Comparison of ENCODE assay signal across 17 mouse cellular contexts in genomic region chr2:53105408-53105807, GRCm38 (mm10).
DNase-seq lines count a peak whose midpoint lies in the region; ATAC-seq and TF ChIP-seq lines count a peak whose summit lies in the region.
"Had no signal": no experiment of that assay in that cellular context is flagged by ENCODE, and none has a peak within 500 bp of the region (broad histone marks: within the 10 kb centered on the region; RNA-seq: fewer than 3 reads in every experiment).

No protein-coding gene starts in this region.

- no peak overlapping the region for H3K4me2 ChIP-seq in forebrain, embryonic 14.5 days (ENCODE audit: low read length)
- no peak overlapping the region for H3K4me2 ChIP-seq in forebrain, embryonic 12.5 days
- H3K4me2 ChIP-seq in lung, embryonic 16.5 days (ENCODE audit: low read depth, low read length), result no peak overlapping the region
- no peak overlapping the region for H3K4me2 ChIP-seq in forebrain, postnatal 0 days (ENCODE audit: low read depth)
- H3K4me2 ChIP-seq in hindbrain, postnatal 0 days (ENCODE audit: low read depth, low read length), result no peak overlapping the region
- H3K4me2 ChIP-seq: heart, embryonic 13.5 days; hindbrain, embryonic 12.5 days had no signal

- peaks cover 69% of the 10 kb centered on the region for H3K36me3 ChIP-seq in forebrain, embryonic 14.5 days (ENCODE audit: control insufficient read depth, insufficient read depth, low read length)
- H3K36me3 ChIP-seq in forebrain, embryonic 12.5 days (replicated peaks), result peaks cover 61% of the 10 kb centered on the region
- no peaks in the 10 kb centered on the region for H3K36me3 ChIP-seq in lung, embryonic 16.5 days (ENCODE audit: control insufficient read depth, insufficient read depth, low read length)
- peaks cover 49% of the 10 kb centered on the region for H3K36me3 ChIP-seq in forebrain, postnatal 0 days (ENCODE audit: insufficient read depth)
- peaks cover 51% of the 10 kb centered on the region for H3K36me3 ChIP-seq in hindbrain, postnatal 0 days (ENCODE audit: insufficient read depth, low read length)

- H3K27ac ChIP-seq in forebrain, embryonic 14.5 days (ENCODE audit: low read depth, low read length), result peak overlapping the region; percentile 1; the same call in 1 of the 2 replicates
- no peak overlapping the region for H3K27ac ChIP-seq in forebrain, embryonic 12.5 days
- H3K27ac ChIP-seq in lung, embryonic 16.5 days (ENCODE audit: low read length), result no peak overlapping the region
- peak overlapping the region; percentile 40; the same call in 1 of the 2 replicates for H3K27ac ChIP-seq in forebrain, postnatal 0 days (ENCODE audit: low read depth, low read length)
- no peak overlapping the region for H3K27ac ChIP-seq in hindbrain, postnatal 0 days
- H3K27ac ChIP-seq: embryonic facial prominence, embryonic 10.5 days; heart, embryonic 13.5 days; hindbrain, embryonic 12.5 days had no signal

- no peak overlapping the region for H3K4me3 ChIP-seq in forebrain, embryonic 14.5 days (ENCODE audit: low read depth, low read length)
- no peak overlapping the region for H3K4me3 ChIP-seq in forebrain, embryonic 12.5 days (replicated peaks)
- H3K4me3 ChIP-seq in lung, embryonic 16.5 days (ENCODE audit: low read length), result no peak overlapping the region
- no peak overlapping the region for H3K4me3 ChIP-seq in lung, adult 2 months (replicated peaks; ENCODE audit: extremely low read depth, low read depth, low read length)
- no peak overlapping the region for H3K4me3 ChIP-seq in forebrain, postnatal 0 days (ENCODE audit: low read depth, low read length)
- no peak overlapping the region for H3K4me3 ChIP-seq in hindbrain, postnatal 0 days (ENCODE audit: low read length)
- H3K4me3 ChIP-seq: embryonic facial prominence, embryonic 10.5 days; heart, embryonic 13.5 days; hindbrain, embryonic 12.5 days had no signal

- no peaks in the 10 kb centered on the region for H3K9me3 ChIP-seq in forebrain, embryonic 14.5 days (replicated peaks; ENCODE audit: control insufficient read depth, low read length)
- no peaks in the 10 kb centered on the region for H3K9me3 ChIP-seq in forebrain, embryonic 12.5 days
- no peaks in the 10 kb centered on the region for H3K9me3 ChIP-seq in lung, embryonic 16.5 days (ENCODE audit: control insufficient read depth, low read length)
- H3K9me3 ChIP-seq in forebrain, postnatal 0 days (ENCODE audit: low read length), result no peaks in the 10 kb centered on the region
- no peaks in the 10 kb centered on the region for H3K9me3 ChIP-seq in hindbrain, postnatal 0 days (ENCODE audit: low read length)
- H3K9me3 ChIP-seq: embryonic facial prominence, embryonic 10.5 days; heart, embryonic 13.5 days; hindbrain, embryonic 12.5 days had no signal

- WGBS in forebrain, embryonic 14.5 days, result 93% methylated on average over 10 of the region's 10 CpGs
- WGBS in forebrain, embryonic 12.5 days, result 95% methylated on average over 10 of the region's 10 CpGs
- 81% methylated on average over 10 of the region's 10 CpGs for WGBS in lung, embryonic 16.5 days
- WGBS in lung, adult 2 months, result 63% methylated on average over 10 of the region's 10 CpGs
- 92% methylated on average over 10 of the region's 10 CpGs for WGBS in forebrain, postnatal 0 days
- WGBS in hindbrain, postnatal 0 days, result 95% methylated on average over 10 of the region's 10 CpGs

- H3K9ac ChIP-seq in forebrain, embryonic 14.5 days (ENCODE audit: low read length), result no peak overlapping the region
- H3K9ac ChIP-seq in forebrain, embryonic 12.5 days, result no peak overlapping the region
- H3K9ac ChIP-seq in lung, embryonic 16.5 days (ENCODE audit: low read length), result no peak overlapping the region
- H3K9ac ChIP-seq in forebrain, postnatal 0 days, result no peak overlapping the region
- H3K9ac ChIP-seq in hindbrain, postnatal 0 days (replicated peaks; ENCODE audit: low read length), result no peak overlapping the region
- H3K9ac ChIP-seq: heart, embryonic 13.5 days; hindbrain, embryonic 12.5 days had no signal

- ATAC-seq in forebrain, embryonic 14.5 days, result peak; percentile 2; the same call in 1 of the 2 replicates
- ATAC-seq in forebrain, embryonic 12.5 days (ENCODE audit: low FRiP score), result no peak
- peak; percentile 34; the same call in 1 of the 2 replicates for ATAC-seq in lung, embryonic 16.5 days (ENCODE audit: low read depth)
- ATAC-seq in forebrain, postnatal 0 days, result no peak
- ATAC-seq in hindbrain, postnatal 0 days, result no peak
- no peak for ATAC-seq in activated CD4-positive, CD25-positive, alpha-beta regulatory T cell, adult 4 months
- ATAC-seq: intestine, postnatal 0 days had no signal

- no peak for TF ChIP-seq POLR2A in lung, adult 2 months (IDR thresholded peaks at IDR 0.05; ENCODE audit: borderline replicate concordance, extremely low read depth, low read depth, low read length)

- H3K27me3 ChIP-seq in forebrain, embryonic 14.5 days (replicated peaks; ENCODE audit: control insufficient read depth, insufficient read depth, low read length), result no peaks in the 10 kb centered on the region
- no peaks in the 10 kb centered on the region for H3K27me3 ChIP-seq in forebrain, embryonic 12.5 days
- no peaks in the 10 kb centered on the region for H3K27me3 ChIP-seq in lung, embryonic 16.5 days (ENCODE audit: control insufficient read depth, insufficient read depth, low read depth, low read length)
- no peaks in the 10 kb centered on the region for H3K27me3 ChIP-seq in forebrain, postnatal 0 days (ENCODE audit: insufficient read depth, low read length)
- no peaks in the 10 kb centered on the region for H3K27me3 ChIP-seq in hindbrain, postnatal 0 days (ENCODE audit: insufficient read depth, low read length)
- H3K27me3 ChIP-seq: heart, embryonic 13.5 days; hindbrain, embryonic 12.5 days had no signal

- no peak for DNase-seq in forebrain, embryonic 14.5 days (ENCODE audit: low spot score)
- no peak for DNase-seq in lung, adult 2 months
- no peak for DNase-seq in forebrain, postnatal 0 days
- peak; percentile 12 to 44 for DNase-seq in lung, postnatal 4 days
- DNase-seq in hindbrain, postnatal 0 days (ENCODE audit: low spot score), result no peak
- DNase-seq: adrenal gland, postnatal 25 days; cerebellum, adult 2 months; cerebellum, postnatal 10 days; gastrocnemius, postnatal 14 days; heart, postnatal 4 days had no signal

- no peaks in the 10 kb centered on the region for H3K4me1 ChIP-seq in forebrain, embryonic 14.5 days (ENCODE audit: control insufficient read depth, insufficient read depth, low read length)
- no peaks in the 10 kb centered on the region for H3K4me1 ChIP-seq in forebrain, embryonic 12.5 days
- no peaks in the 10 kb centered on the region for H3K4me1 ChIP-seq in lung, embryonic 16.5 days (replicated peaks; ENCODE audit: control insufficient read depth, insufficient read depth, low read length)
- no peaks in the 10 kb centered on the region for H3K4me1 ChIP-seq in lung, adult 2 months (ENCODE audit: control insufficient read depth, insufficient read depth, low read length)
- no peaks in the 10 kb centered on the region for H3K4me1 ChIP-seq in forebrain, postnatal 0 days (ENCODE audit: insufficient read depth)
- H3K4me1 ChIP-seq in hindbrain, postnatal 0 days (ENCODE audit: insufficient read depth, low read length), result no peaks in the 10 kb centered on the region; the same call in 1 of the 2 replicates
- H3K4me1 ChIP-seq: embryonic facial prominence, embryonic 10.5 days; heart, embryonic 13.5 days; hindbrain, embryonic 12.5 days had no signal

- no peak for TF ChIP-seq CTCF in lung, adult 2 months (IDR thresholded peaks at IDR 0.05; ENCODE audit: insufficient read depth, low read length)
- no peak for TF ChIP-seq CTCF in forebrain, postnatal 0 days (IDR thresholded peaks at IDR 0.05; ENCODE audit: low read depth)
- TF ChIP-seq CTCF in hindbrain, postnatal 0 days (IDR thresholded peaks at IDR 0.05; ENCODE audit: low read depth), result no peak

Comparison
In these comparisons a context has a peak if more than half of its experiments do, and no peak if none do; other contexts are left out.
1. ATAC-seq: peak in forebrain, embryonic 14.5 days (single experiment) and lung, embryonic 16.5 days (single experiment); none in forebrain, embryonic 12.5 days (single experiment), forebrain, postnatal 0 days (single experiment), hindbrain, postnatal 0 days (single experiment) and activated CD4-positive, CD25-positive, alpha-beta regulatory T cell, adult 4 months (single experiment).
2. DNase-seq: peak in lung, postnatal 4 days (2 of 2); none in forebrain, embryonic 14.5 days (single experiment), lung, adult 2 months (single experiment), forebrain, postnatal 0 days (single experiment) and hindbrain, postnatal 0 days (single experiment).
3. H3K27ac ChIP-seq: peak in forebrain, embryonic 14.5 days (single experiment) and forebrain, postnatal 0 days (single experiment); none in forebrain, embryonic 12.5 days (single experiment), lung, embryonic 16.5 days (single experiment) and hindbrain, postnatal 0 days (single experiment).